Mouse (Mus musculus): ENCODE measurements at regions not wholly inside any gene's neighbourhood (a gene's known extent, or its start where the extent isn't known, plus 50 kb on each side); places are given as distances from the start of the nearest gene placed in this dataset.
A peak's percentile ranks its signal among the peaks of the same experiment; 100 is the strongest.

DNA sequence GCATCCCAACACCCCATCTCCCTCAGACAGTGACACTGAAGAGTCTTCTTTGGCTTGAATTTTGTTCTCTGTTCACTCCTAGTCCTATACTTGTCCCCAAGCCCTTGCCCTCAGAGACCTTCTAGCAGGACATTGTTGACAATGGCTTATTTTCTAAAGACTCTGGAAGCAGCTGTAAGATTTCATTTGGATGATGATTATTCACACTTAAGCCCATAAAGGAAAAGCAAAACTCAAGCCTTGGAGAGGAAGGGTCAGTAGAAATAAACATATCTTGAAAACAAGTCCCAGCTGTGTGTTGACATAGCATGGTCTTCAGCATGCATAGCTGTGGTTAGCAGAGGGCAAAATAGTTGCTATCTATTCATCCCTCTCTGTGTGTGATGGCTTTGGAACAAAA is 59.9 kb upstream of the Cdh11 start:
- peak in 1 of 2 experiments; percentile 2 for DNase-seq (ENCODE audit: low spot score in 2 of 2)

DNA sequence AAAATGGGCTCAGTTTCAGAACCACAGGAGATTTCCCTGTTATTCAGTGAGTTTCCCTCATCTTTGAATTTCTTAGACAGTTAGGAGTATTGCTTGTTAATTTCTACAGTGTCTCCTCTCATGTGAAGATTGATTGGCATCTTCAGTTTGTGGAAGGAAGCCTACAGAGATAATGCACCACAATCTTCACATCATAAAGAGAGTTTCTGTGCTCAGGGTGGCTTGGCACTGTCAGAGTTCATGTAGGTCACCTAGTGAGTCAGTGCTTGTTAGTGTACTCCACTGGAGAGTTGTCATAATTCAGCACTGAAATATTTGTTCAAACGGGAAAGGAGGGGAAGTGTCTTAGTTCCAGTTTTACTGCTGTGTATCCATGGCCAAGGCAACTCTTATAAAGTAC is 74.6 kb upstream of the Cdh11 start:
- DNase-seq (ENCODE audit: low spot score in 2 of 2) = no peak

DNA sequence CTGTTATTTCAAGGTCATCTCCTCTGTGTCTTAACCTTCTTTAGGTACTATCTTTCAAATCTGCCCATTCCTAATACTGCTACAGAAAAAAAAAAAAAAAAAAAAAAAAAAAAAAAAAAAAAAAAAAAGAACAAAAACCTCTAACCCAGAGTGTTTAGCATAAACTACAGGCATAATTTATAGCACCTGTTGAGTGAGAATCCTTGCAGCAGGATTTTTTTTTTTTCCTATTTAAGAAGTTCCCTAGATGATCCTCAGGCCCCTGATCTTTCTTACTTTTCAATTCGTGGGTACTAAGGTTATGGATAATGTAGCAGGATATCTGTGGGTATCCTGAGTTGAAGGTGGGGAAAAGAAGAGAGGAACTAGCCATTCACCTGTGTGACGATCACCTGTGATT is 114.1 kb upstream of the Cdh11 start:
- no peak for DNase-seq (ENCODE audit: low spot score in 2 of 2)

DNA sequence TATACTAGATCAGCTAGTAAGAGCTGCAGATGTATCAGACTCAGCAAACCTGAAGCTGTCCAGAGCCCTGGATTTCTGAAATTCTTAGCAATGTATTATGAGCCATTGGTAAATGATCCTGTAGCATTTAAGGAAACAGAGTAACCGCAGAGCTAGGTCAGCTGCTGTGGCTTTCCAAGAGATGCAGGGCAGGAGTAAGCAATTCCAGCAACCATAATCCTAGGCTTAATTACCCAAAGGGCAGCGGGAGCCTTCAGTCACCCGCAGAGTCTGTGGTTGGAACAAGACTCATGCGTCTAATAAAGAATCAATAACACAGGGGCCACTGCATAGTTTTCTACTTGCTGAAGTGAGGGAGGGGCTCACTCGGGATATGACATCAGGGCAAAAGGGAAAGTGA is 115.2 kb upstream of the Cdh11 start:
- no peak for DNase-seq (ENCODE audit: low spot score in 2 of 2)

DNA sequence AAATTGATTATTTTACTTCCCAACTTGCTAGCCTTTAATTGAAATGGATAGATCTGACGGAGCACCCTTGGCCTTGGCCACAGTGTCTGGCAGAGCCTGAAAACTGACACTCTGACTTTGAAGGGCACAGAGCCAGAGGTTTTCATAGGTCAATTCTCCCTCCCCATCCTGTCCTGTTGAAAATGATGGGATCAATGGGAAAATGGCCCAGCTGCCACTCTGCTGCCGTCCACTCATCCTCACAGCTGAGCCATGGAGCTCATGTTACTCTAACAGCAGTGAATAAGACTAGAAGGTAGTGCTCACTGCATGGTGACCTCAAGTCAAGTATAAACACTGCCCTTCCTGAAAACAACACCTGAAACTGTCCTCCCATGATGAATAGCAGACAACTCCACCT is 122.0 kb upstream of the Cdh11 start:
- DNase-seq (ENCODE audit: low spot score in 2 of 2) = no peak

DNA sequence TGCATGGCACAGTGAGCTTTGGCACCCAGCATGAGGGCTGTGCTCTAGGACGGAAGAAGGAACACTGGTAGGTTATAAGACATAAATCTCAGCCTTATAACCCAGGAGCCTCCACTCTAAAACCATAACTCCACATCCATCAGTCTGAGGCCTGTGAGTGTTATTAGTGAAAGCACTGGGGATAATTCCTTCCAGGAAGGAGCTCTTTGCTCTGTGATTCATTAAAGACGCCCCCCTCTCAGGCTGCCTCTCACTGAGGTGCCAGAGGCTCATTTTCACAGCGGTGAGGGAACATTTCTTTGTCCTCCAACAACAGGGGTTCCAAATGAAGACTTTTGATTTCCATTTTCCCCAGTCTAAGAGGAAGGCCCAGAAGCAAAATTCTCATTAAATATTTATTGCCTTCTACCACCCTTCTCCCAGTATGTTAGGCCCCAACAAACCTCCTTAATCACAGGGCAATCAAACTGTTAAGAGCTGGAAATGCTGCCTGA is 145.9 kb upstream of the Cdh11 start:
- DNase-seq (ENCODE audit: low spot score in 2 of 2) = no peak

DNA sequence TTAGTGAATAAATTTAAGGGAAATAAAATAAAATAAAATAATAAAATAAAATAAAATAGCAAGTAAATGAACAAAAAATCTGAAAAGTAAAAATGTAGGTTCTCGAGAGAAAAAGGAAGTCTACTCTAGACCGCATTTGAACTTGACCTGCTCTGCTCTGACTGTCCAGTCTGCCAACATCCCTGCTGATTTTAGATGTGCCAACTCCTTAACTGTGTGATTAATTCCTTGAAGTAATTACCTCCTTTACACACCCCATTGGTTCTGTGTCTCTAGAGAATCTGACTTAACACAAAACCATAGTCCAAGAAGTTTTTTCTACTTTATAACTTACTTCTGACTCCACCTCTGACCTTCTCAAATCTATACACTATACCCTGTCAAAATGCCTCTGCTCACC is 153.3 kb upstream of the Cdh11 start:
- no peak for DNase-seq (ENCODE audit: low spot score in 2 of 2)

DNA sequence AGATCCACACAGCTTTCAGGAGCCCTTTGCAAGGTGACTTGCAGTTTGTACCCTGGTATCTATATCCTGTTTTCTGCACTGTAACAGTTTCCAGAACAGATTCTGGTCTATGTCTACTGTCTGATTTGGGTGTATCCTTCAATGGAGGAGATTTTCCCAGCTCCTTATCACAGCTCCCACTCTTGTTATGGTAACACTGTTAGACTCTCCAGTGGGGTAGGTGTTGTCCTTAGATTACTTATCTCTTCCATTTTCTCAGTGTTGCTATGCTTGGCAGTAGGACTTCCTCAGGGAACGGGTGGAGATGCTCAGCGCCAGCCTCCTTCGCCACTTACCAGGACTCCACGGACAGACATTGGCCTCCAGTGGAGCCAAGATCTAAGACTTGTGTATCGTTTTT is 160.1 kb upstream of the Cdh11 start:
- DNase-seq (ENCODE audit: low spot score in 2 of 2) = no peak

DNA sequence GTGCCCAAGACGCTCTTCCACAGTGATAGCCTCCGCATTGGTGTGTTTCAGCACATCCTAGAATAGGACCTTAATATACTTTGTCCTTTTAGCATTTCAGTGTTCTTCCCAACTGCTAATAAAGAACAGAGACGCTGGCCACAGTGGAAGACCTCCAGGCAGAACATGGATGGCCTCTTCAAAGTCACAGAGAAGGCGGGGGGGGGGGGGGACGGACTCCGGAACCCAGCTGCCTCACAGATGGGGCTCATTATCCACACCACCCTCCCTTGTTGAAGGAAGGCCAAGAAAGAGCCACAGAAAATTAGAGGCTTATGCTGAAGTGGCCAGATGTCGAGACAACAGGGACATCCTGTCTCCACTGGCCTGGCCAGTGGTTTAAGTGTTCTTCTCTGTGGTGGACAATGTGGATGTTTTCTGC is 192.7 kb upstream of the Cdh11 start:
- no peak for DNase-seq (ENCODE audit: low spot score in 2 of 2)

DNA sequence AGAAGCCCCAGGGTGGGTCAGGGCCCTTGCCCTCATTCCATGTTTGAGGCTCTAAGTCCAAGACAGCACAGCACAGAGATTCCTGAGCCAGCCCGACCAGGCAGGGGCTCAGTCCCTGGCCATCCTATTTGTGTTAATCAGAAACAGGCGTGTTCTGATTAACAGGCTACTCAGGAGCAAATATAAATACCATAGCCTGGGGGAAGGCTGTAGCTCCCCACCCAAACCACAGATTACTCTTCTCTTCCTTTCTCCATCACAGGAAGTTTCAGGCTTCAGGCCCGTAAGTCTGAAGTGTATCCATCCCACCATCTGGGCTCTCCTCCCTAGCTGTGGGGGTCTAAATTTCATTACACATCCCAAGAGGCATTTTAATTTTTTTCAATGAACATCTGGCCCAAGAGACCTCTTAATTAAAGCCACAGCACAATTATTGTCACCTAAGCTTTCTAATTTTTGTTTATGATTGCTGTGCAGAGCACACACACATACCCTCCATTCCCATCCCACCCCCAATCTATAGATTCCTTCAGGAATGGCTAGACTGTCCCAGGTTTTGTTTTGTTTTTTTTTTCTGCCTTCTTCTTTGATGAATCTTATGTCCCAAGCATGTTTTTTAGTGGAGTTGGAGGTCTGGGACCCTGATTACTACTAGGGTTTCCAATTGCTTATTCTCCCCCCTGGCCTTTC is 197.9 kb upstream of the Cdh11 start:
- DNase-seq (ENCODE audit: low spot score in 2 of 2) = no peak

DNA sequence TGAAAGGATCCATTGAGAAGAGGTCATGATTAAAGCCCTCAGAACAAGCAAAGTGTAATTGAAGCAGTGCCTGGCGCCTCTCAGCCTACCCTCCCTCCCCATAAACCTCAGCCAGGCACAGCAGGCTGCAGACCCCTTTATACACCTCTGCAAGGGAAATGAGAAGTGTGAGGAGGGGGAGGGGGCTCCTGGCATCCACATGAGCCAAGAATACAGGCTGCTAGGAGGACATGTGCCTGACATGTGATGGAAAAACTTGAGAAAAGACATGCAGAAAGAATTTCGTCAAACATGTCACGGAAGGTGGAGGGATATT is 198.4 kb upstream of the Cdh11 start:
- no peak for DNase-seq (ENCODE audit: low spot score in 2 of 2)

DNA sequence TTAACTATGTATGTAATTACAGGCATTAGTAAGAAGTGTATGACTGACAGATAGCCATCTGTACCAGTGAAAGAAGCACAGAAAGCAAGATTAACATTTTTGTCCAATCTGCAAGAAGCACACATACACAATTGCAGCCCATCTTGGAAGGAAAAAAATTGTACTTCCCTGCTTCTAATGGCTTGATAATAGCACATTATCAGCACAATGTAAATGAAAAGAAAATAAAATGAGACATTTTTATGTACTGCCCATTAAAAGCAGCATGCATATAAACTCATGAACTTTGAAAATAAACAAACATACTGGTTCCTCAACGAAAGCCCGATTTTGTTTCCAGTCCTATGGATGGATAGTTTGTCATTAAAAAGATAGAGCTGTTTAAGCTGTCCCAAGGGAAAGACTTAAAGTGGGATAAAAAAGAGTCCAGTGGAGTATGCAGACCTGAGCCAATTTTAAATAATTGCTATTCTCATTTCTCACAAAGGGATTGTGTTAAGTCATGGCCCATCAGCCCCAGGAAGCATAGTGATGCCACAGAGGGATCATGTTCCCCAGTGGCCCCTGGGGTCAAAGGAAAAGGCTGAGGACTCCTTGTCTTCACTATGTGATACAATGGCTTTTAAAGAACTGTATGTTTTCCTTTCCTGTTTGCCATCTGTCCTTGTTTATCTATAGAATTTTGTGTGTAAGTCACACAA is 222.0 kb upstream of the Cdh11 start:
- DNase-seq (ENCODE audit: low spot score in 2 of 2) = no peak

DNA sequence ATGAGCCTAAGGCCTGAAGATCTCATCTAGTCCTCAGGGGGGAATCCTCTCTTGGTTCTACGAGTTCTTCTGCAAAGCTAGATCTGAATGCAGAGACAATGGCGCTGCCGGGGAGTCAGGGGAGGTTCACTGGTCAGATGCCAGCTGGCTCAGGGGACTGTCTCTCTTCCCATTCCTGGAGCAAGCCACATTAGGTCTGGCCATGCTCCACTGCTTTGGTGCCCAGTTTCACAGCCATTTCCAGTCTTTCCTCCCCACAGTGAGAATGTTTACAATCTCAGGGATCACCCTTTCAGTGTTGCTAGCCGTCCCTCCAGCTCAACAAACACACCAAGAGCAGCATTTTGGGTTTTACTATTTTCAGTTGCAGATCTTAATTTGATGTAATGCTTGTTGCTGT is 233.7 kb upstream of the Cdh11 start:
- peak in 1 of 2 experiments; percentile 1 for DNase-seq (ENCODE audit: low spot score in 2 of 2)

DNA sequence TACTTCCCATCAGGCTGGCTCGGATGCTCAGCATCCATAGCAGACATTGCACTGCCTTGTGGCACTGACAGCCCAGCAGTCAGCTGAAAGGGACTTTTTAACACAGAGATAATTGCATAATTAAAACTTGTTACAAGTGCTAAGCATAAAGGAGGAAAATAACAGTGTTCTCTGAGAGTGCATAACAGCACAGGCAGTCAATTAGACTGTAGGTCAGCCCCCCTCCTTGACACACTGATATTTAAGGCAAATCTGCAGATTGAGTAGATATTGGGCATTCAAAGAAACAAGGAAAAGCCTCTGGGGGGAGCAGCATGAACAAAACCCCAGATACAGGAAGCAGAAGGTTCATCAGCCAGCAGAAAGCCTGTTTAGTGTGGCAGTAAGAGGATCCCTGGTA is 237.8 kb upstream of the Cdh11 start:
- no peak for DNase-seq (ENCODE audit: low spot score in 2 of 2)

DNA sequence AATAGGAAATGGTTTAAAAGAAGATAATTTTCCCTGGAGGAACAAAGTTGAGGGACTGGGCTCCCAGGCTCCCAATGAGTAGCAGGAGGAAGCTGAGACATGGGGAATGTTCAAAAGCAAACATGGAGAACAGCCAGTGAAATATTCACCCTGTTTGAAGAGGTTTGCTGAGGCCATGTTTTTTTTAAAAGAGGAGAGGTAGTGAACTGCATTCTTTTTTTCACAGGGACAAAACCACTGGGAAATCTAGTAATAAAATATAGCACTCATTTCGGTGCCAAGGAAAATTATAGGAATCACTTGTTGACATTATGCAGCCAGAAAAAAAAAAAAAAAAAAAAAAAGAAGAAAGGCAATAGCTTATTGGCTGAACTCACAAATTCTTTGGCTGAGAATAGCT is 246.3 kb upstream of the Cdh11 start:
- DNase-seq (ENCODE audit: low spot score in 2 of 2) = no peak

DNA sequence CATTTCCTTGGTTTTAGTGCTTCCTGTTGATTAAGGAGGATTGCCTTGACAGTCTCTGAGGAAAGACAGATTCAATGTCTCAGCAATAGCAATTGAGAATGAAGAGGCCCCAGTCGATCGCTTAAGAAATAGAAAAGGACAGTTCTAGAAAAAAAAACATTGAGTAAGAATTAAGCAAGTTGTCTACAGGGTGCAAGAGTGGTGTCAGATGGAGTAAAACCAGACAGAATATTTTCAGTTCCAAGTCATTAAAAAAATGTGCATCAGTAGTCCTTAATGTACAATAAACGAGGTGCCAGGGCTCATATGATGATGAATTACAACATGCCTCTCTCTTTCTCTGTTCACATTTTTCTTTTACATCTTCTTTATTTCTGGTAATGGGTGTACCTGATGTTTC is 248.5 kb upstream of the Cdh11 start:
- DNase-seq (ENCODE audit: low spot score in 2 of 2) = no peak

DNA sequence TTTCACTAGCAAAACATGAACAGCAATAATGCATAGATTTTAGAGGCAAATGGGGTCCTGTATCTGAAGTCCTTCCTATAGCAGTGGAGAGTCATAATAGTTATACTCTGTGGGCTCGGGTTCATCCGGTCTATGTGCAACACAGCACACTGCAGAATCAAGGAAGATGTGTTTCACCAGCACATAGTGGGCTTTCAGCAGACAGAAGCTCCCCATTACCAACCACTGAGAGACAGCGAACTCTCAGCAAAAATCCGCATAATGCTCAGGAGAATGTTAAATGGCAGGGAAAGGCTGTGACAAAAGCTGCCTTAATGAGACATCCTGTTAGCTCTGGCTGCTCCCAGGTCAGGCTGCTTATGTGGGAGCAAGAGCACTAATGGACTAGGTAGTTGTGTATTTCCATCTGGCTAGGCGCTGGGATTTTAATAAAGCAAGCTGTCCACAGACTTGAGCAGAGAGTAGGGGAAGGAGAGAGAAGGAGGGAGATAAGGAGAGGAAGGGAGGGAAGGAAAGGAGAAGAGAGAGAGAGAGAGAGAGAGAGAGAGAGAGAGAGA is 286.7 kb upstream of the Cdh11 start:
- DNase-seq (ENCODE audit: low spot score in 2 of 2) = no peak

DNA sequence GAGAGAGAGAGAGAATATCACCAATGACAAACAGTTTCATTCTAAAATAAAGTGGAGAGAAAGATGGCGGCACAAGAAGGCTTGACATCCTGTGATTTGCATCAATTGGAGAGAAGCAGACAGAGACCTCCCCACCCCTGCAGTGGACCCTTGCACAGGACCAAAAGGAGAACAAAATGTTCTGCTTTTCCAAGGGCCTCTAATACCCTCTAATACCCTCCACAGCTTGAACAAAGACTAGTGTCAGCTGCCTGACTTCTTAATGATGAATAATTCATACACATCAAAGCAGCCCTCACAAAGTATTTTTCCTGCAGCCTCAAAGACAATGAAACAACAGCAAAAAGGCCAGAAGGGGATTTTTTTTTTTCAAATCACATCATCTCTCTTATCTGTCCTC is 287.2 kb upstream of the Cdh11 start:
- no peak for DNase-seq (ENCODE audit: low spot score in 2 of 2)

DNA sequence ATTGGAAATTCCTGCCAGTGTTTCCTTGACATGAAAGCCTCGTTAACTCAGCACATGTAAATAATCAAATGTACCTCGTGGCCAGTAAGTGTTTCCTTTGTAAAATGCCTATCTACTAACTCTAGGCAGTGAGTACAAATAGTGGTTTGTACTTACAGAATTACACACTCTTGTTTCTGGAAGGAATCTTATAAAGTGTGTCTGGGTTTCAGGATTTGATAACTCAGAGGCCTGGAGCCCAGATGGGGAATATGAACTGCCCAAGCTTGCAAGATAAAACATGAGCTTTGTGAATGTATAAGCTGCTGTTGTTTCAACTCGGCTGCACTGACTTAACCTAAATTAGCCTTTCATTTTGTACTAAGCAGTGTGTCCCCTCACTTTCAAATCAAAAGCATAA is 293.1 kb upstream of the Cdh11 start:
- no peak for DNase-seq (ENCODE audit: low spot score in 2 of 2)

DNA sequence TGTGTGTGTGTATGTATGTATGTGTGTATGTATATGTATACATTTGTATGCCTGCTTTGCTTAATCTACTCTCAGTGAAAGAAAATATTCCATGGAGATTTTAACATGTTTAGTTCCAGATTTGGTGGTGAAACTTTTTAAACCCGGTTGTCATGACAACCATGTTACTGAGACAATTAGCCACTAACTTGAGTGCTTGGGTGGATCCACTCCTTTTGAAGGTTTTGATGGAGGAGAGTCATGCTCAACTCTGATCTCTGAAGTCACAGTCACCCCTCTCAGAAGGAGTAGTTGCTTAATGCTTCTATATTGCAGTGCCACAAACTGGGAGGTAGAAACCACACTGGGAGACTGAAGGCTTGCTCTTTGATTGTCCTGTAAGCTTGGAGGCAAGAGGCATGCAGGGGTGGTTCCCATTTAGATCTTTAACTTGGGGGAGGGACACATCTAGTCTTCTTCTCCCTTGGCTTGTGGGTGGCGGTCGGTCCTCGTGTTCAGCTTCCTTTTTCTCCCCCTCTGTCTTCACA is 301.6 kb upstream of the Cdh11 start:
- DNase-seq (ENCODE audit: low spot score in 2 of 2) = no peak

DNA sequence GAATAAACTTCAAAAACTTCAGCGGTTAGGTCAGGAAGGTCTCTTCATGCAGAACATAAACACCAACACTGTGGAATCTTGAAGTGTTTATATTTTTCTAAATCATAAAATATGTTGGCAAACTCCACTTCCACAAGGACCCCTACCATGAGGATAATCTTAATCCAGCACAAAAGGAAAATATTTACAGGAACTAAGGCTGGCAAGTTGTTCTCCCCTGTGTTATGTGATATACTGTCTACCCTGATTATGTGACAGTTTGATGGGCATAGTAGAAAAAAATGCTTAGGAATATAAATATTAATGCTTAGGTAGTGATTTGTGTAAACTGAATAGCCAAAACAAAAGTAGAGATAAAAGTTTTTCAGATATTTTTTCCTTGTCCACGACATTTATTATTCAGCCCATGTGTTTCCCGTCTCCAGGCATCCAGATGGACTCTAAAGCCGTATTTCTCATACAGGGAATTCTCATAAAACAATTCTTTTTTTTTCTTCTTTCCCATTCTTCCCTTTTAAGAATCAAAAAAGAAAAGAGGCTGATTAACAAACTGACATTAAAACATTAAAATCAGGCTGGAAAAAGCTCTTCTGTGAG is 311.2 kb upstream of the Cdh11 start:
- DNase-seq (ENCODE audit: low spot score in 2 of 2) = no peak

DNA sequence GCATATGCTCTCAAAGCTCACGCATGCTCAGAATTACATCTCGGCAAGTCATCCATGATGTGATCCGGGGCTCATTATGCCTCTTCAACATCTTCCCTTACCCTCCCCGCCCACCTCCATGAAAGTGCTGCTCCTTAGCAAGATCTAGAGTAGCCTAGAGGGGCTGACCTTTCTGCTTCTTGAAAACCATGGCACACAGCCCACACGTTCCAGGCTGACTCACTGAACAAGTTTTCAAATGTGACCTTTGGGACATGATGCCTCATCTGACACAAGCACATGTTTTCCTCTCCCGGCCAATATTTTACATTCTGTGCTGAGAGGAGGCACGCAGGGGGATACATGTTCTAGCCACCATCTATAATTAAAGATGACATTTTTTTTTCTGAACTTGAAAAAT is 340.1 kb upstream of the Cdh11 start:
- no peak for DNase-seq (ENCODE audit: low spot score in 2 of 2)

DNA sequence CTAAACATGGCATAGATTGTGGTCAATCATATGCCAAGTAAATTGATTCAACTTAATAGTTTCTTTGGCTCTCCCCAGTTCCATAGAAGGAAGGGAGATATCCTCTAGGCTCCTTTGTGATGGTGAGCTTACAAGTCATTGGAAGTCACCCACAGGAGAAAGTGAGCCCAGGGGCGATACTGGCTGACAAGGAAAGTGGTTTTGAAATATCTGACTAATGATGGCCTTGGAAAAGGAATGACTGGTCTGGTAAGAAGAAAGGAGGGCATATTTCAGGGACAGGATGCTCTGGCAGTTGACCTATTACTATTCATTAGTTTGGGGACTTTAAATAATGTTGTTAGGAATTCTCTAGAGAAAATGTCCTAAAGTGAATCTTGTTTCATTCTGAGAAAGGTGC is 352.7 kb upstream of the Cdh11 start:
- DNase-seq (ENCODE audit: low spot score in 2 of 2) = no peak

Data from spleen, postnatal 36 days (tissue).